Mouse (Mus musculus): Measurements from ENCODE around the gene 1700113H08Rik. TPM values are rescaled to one million over a fixed set of nuclear protein-coding genes. Genes with fewer than 3 reads are reported as not detected.

Gene 1700113H08Rik
- polyA plus RNA-seq, 1 experiment from 2014 or later: 0.14 TPM

DNA sequence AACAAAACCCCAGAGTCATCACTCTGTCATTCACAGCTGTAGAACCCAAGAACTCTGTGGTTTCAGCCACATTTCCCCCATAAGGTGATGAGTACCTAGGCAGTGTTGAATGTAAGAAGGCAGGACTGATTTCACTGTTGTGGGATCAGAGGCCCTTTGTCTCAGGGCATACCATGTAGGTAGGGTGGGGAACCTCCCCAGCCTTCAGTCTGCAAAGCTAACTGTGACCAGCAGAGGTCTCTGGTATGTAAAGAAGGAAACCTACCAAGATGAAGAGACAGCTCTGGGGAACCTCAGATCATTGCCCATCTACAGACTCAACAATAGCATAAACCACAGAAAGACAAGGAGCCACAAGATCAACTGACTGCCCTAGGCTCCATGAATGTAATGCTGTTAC lies 36.4 kb downstream of the 1700113H08Rik start:
- no peak overlapping the region for H3K4me2 ChIP-seq (ENCODE audit: low read length)
- H3K4me3 ChIP-seq (ENCODE audit: low read depth, low read length): no peak overlapping the region
- no peaks in the 10 kb centered on the region for H3K9me3 ChIP-seq (ENCODE audit: control insufficient read depth, low read length)
- no peaks in the 10 kb centered on the region for H3K36me3 ChIP-seq (ENCODE audit: control insufficient read depth, insufficient read depth, low read length)
- no peak for DNase-seq (ENCODE audit: low spot score)
- no peaks in the 10 kb centered on the region for H3K4me1 ChIP-seq (replicated peaks; ENCODE audit: control insufficient read depth, insufficient read depth, low read length)
- H3K9ac ChIP-seq (ENCODE audit: low read length): no peak overlapping the region
- H3K27me3 ChIP-seq (replicated peaks; ENCODE audit: control insufficient read depth, insufficient read depth, low read length): no peaks in the 10 kb centered on the region
- ATAC-seq (replicated peaks; ENCODE audit: low FRiP score, low TSS enrichment, low read depth): no peak
- H3K27ac ChIP-seq (ENCODE audit: low read depth): no peak overlapping the region

DNA sequence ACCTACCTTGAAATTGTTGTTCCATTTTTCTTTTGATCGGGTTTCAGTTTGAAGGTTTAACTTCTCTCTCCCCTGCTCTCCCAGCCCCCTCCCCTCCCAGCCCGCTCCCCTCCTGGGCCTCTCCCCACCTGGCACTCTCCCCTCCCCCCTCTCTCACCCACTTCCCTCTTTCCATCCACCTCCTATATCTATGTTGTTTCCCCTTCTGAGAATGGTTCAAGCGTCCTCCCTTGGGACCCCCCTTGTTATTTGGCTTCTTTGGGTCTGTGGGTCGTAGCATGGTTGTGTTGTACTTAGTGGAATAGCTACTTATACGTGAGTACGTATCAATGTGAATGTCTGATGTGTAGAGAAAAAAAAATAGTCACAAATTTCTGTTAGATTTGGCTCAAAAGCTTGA lies 40.9 kb downstream of the 1700113H08Rik start:
- ATAC-seq (replicated peaks; ENCODE audit: low FRiP score, low TSS enrichment, low read depth): no peak

DNA sequence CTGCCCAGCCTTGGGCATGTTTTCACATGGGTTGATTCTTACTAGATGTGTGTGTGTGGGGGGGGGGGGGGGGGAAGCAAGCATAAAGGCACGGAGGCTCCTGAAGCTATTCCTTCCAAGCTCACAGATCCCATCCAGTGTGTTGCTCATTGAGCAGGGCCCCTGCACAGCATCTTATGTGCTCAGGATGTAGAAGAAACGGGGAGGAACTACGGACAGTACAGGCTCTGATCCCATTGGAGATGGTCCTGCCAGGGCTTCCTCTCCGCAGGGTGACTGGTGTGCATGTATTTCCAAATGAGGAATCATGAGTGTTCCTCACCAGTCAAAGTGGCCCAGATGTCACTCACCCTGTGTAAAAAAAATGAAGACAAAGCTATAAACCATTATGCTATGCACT lies 42.8 kb downstream of the 1700113H08Rik start:
- DNase-seq (ENCODE audit: low spot score) (no peak), ATAC-seq (replicated peaks; ENCODE audit: low FRiP score, low TSS enrichment, low read depth) (no peak)
- WGBS: 76% methylated on average over 4 of the region's 4 CpGs
- Histone ChIP-seq H3K4me3 (ENCODE audit: low read depth, low read length) (no peak overlapping the region), H3K27ac (ENCODE audit: low read depth) (no peak overlapping the region), H3K4me2 (ENCODE audit: low read length) (no peak overlapping the region), H3K27me3 (replicated peaks; ENCODE audit: control insufficient read depth, insufficient read depth, low read length) (no peaks in the 10 kb centered on the region), H3K36me3 (ENCODE audit: control insufficient read depth, insufficient read depth, low read length) (no peaks in the 10 kb centered on the region), H3K9ac (ENCODE audit: low read length) (no peak overlapping the region), H3K4me1 (replicated peaks; ENCODE audit: control insufficient read depth, insufficient read depth, low read length) (no peaks in the 10 kb centered on the region), H3K9me3 (ENCODE audit: control insufficient read depth, low read length) (no peaks in the 10 kb centered on the region)

More for the DNA sequence above, 40.9 kb downstream of the 1700113H08Rik start:
- no peak overlapping the region for H3K4me2 ChIP-seq (ENCODE audit: low read length)
- 70% methylated on average over 6 of the region's 6 CpGs for WGBS
- H3K36me3 ChIP-seq (ENCODE audit: control insufficient read depth, insufficient read depth, low read length): no peaks in the 10 kb centered on the region
- no peak overlapping the region for H3K9ac ChIP-seq (ENCODE audit: low read length)
- H3K27ac ChIP-seq (ENCODE audit: low read depth): no peak overlapping the region
- H3K27me3 ChIP-seq (replicated peaks; ENCODE audit: control insufficient read depth, insufficient read depth, low read length): no peaks in the 10 kb centered on the region
- DNase-seq (ENCODE audit: low spot score): no peak
- H3K4me1 ChIP-seq (replicated peaks; ENCODE audit: control insufficient read depth, insufficient read depth, low read length): no peaks in the 10 kb centered on the region
- no peaks in the 10 kb centered on the region for H3K9me3 ChIP-seq (ENCODE audit: control insufficient read depth, low read length)
- no peak overlapping the region for H3K4me3 ChIP-seq (ENCODE audit: low read depth, low read length)

DNA sequence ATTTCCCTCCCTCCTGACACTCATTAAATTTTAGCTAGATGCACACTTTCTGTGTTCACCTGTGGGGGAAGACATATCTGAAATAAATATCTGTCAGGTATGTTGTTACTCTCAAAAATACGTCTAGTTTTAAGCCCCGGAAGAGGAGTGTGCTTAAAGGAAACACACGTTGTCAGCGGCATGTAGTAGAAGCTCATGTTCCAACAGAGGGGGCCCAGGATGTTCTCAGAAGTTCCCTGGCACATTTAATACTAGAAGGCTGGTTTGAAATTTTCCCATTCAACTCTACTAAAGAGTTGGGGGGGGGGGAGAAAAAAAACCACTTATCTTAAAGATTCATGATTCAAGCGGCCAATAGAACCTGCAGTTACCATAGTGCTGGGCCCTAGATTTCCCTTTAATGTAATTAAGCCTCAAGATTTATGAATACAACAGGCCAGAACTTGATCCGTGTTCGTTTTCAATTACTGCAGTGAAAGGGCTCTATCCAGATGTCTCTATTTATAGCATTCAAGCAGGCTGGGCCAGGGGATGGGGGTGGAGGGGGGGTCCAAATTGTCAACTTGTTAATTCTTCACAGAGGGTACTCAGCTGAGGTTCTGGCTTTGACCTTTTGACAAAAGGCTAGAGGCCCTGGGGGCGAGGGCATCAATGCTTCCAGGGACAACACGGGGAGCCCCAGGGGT lies 43.6 kb downstream of the 1700113H08Rik start:
- no peak for ATAC-seq (replicated peaks; ENCODE audit: low FRiP score, low TSS enrichment, low read depth)
- Histone ChIP-seq H3K4me3 (ENCODE audit: low read depth, low read length) (no peak overlapping the region), H3K4me1 (replicated peaks; ENCODE audit: control insufficient read depth, insufficient read depth, low read length) (no peaks in the 10 kb centered on the region), H3K4me2 (ENCODE audit: low read length) (no peak overlapping the region), H3K9ac (ENCODE audit: low read length) (no peak overlapping the region), H3K9me3 (ENCODE audit: control insufficient read depth, low read length) (no peaks in the 10 kb centered on the region), H3K27me3 (replicated peaks; ENCODE audit: control insufficient read depth, insufficient read depth, low read length) (no peaks in the 10 kb centered on the region), H3K27ac (ENCODE audit: low read depth) (no peak overlapping the region), H3K36me3 (ENCODE audit: control insufficient read depth, insufficient read depth, low read length) (no peaks in the 10 kb centered on the region)
- DNase-seq (ENCODE audit: low spot score): no peak
- 47% methylated on average over 9 of the region's 9 CpGs for WGBS

DNA sequence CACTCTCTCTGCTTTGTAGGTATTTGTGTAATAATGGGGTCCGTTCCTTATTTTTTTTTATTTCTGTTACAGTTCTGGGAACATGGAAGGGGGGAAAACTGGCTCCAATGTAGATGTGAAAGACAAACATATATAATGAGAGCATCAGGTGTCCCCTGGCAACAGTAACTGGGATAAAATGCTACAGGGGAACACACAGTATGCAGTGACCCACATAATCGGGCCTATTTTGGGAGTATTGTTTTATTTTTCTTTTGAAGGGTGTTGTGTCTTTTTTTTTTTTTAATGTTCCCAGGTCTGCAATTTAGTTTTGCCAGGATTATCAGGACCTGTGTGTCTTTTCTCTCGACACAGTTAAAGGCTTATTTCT lies 44.1 kb downstream of the 1700113H08Rik start:
- no peaks in the 10 kb centered on the region for H3K4me1 ChIP-seq (replicated peaks; ENCODE audit: control insufficient read depth, insufficient read depth, low read length)
- no peak overlapping the region for H3K9ac ChIP-seq (ENCODE audit: low read length)
- no peaks in the 10 kb centered on the region for H3K9me3 ChIP-seq (ENCODE audit: control insufficient read depth, low read length)
- H3K27ac ChIP-seq (ENCODE audit: low read depth): no peak overlapping the region
- no peaks in the 10 kb centered on the region for H3K27me3 ChIP-seq (replicated peaks; ENCODE audit: control insufficient read depth, insufficient read depth, low read length)
- DNase-seq (ENCODE audit: low spot score) (no peak), ATAC-seq (replicated peaks; ENCODE audit: low FRiP score, low TSS enrichment, low read depth) (no peak)
- H3K4me2 ChIP-seq (ENCODE audit: low read length): no peak overlapping the region
- H3K36me3 ChIP-seq (ENCODE audit: control insufficient read depth, insufficient read depth, low read length): no peaks in the 10 kb centered on the region
- WGBS: 73% methylated on average over 3 of the region's 3 CpGs
- H3K4me3 ChIP-seq (ENCODE audit: low read depth, low read length): no peak overlapping the region

DNA sequence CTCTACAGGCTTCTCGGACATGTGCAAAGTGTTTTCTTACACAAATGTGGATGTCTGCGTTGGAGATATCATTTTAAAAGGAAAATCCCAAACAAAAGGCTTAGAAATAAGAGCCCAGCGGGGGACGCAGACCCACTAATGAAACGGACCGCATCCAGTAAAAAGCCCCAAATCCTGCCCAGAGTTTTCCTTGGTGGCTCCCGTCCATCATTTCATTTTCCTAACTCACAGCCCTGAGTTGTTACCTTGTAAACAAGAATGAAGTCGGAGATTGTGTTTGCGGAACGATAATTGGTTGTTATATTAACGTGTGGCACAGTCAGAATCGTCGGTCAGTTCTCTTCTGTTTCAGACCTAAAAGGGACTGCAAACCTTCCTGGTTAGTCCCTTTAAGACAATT lies 44.6 kb downstream of the 1700113H08Rik start:
- Histone ChIP-seq H3K9me3 (ENCODE audit: control insufficient read depth, low read length) (no peaks in the 10 kb centered on the region), H3K4me2 (ENCODE audit: low read length) (no peak overlapping the region), H3K9ac (ENCODE audit: low read length) (no peak overlapping the region), H3K27ac (ENCODE audit: low read depth) (no peak overlapping the region), H3K4me3 (ENCODE audit: low read depth, low read length) (no peak overlapping the region), H3K36me3 (ENCODE audit: control insufficient read depth, insufficient read depth, low read length) (no peaks in the 10 kb centered on the region), H3K4me1 (replicated peaks; ENCODE audit: control insufficient read depth, insufficient read depth, low read length) (no peaks in the 10 kb centered on the region), H3K27me3 (replicated peaks; ENCODE audit: control insufficient read depth, insufficient read depth, low read length) (no peaks in the 10 kb centered on the region)
- DNase-seq (ENCODE audit: low spot score) (no peak), ATAC-seq (replicated peaks; ENCODE audit: low FRiP score, low TSS enrichment, low read depth) (no peak)
- WGBS: 79% methylated on average over 13 of the region's 13 CpGs

DNA sequence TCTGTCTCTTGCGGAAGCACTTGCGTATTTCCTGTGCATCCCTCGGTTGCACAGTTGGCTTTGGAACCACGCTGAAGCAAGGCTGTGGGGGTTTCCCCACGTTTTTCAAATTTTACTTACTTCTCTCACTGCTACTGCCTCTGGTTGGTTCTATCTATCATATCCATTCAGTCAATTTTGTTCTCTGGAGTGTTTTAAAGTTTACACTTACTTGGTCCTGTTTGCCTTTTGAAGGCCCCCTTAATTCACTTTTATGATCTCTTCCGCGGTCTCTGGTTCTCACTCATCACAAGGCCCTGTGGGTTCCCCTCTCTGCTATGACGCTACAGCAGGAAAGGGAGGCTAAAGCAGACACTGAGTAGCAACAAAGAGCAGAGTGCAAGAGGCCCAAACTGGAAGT lies 45.4 kb downstream of the 1700113H08Rik start:
- H3K9me3 ChIP-seq (ENCODE audit: control insufficient read depth, low read length): no peaks in the 10 kb centered on the region
- no peaks in the 10 kb centered on the region for H3K4me1 ChIP-seq (replicated peaks; ENCODE audit: control insufficient read depth, insufficient read depth, low read length)
- H3K27me3 ChIP-seq (replicated peaks; ENCODE audit: control insufficient read depth, insufficient read depth, low read length): no peaks in the 10 kb centered on the region
- H3K27ac ChIP-seq (ENCODE audit: low read depth): no peak overlapping the region
- no peak overlapping the region for H3K4me2 ChIP-seq (ENCODE audit: low read length)
- H3K4me3 ChIP-seq (ENCODE audit: low read depth, low read length): no peak overlapping the region
- no peak overlapping the region for H3K9ac ChIP-seq (ENCODE audit: low read length)
- DNase-seq (ENCODE audit: low spot score): no peak
- no peaks in the 10 kb centered on the region for H3K36me3 ChIP-seq (ENCODE audit: control insufficient read depth, insufficient read depth, low read length)
- no peak for ATAC-seq (replicated peaks; ENCODE audit: low FRiP score, low TSS enrichment, low read depth)
- 28% methylated on average over 8 of the region's 8 CpGs for WGBS

DNA sequence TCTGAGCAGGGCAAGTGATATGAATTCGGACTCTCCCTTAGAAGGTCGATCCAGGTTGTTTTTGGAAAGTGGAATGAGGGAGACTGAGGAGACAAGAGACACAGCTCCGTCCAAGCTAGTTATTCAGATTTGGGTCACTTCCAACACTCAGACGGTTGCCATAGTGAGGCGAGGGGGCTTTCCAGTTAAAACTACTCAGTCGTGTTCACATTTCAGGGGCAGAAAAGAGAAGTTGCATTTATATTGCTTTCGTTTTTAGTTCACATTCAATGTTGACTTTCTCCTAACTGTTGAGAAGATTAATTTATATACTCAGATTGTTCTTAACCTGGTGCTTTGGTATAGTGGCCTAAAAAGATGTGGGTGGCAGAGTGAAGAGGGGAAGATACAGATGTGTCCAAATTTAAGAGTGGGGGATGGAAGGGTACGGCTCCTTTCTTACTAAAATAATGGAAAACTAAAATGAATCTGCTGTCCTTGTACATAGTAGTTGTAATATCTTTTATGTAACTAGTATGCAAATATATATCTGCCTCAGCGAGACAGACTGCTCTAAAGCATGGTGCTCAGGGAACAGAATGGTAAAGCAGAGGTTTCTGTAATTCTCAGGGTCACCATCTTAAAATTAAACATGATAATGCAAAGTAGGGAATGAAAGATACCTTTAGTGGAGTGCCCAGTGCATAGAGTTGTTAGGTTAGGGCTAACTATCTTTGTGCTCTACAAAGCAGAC lies 49.9 kb downstream of the 1700113H08Rik start:
- Histone ChIP-seq H3K36me3 (ENCODE audit: control insufficient read depth, insufficient read depth, low read length) (no peaks in the 10 kb centered on the region), H3K4me3 (ENCODE audit: low read depth, low read length) (no peak overlapping the region), H3K4me2 (ENCODE audit: low read length) (no peak overlapping the region), H3K9me3 (ENCODE audit: control insufficient read depth, low read length) (no peaks in the 10 kb centered on the region), H3K27me3 (replicated peaks; ENCODE audit: control insufficient read depth, insufficient read depth, low read length) (no peaks in the 10 kb centered on the region), H3K27ac (ENCODE audit: low read depth) (no peak overlapping the region), H3K9ac (ENCODE audit: low read length) (no peak overlapping the region), H3K4me1 (replicated peaks; ENCODE audit: control insufficient read depth, insufficient read depth, low read length) (no peaks in the 10 kb centered on the region)
- WGBS: 80% methylated on average over 9 of the region's 9 CpGs
- no peak for DNase-seq (ENCODE audit: low spot score)
- no peak for ATAC-seq (replicated peaks; ENCODE audit: low FRiP score, low TSS enrichment, low read depth)

DNA sequence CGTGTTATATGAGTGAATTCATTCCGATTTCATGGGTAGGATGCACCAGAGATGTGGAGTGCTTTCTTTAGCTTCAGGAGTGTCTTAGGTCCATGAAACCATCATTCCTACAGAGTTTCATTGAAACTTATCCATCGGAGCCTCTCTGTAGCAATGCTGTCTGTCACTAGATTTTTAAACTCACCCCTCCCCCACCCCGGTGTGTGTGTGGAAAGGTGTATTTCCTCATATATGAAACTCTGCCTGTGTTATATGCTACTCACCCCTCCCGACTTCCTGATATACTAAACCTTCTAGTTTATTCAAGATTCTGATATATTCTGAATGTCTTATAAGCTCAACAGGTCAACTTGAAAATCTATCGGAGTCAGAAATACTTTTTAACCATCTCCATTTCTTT lies 50.5 kb downstream of the 1700113H08Rik start:
- H3K9me3 ChIP-seq (ENCODE audit: control insufficient read depth, low read length): no peaks in the 10 kb centered on the region
- H3K27ac ChIP-seq (ENCODE audit: low read depth): no peak overlapping the region
- H3K27me3 ChIP-seq (replicated peaks; ENCODE audit: control insufficient read depth, insufficient read depth, low read length): no peaks in the 10 kb centered on the region
- 90% methylated on average over 6 of the region's 6 CpGs for WGBS
- no peak overlapping the region for H3K4me3 ChIP-seq (ENCODE audit: low read depth, low read length)
- no peak overlapping the region for H3K4me2 ChIP-seq (ENCODE audit: low read length)
- ATAC-seq (replicated peaks; ENCODE audit: low FRiP score, low TSS enrichment, low read depth) (no peak), DNase-seq (ENCODE audit: low spot score) (no peak)
- H3K36me3 ChIP-seq (ENCODE audit: control insufficient read depth, insufficient read depth, low read length): no peaks in the 10 kb centered on the region
- H3K9ac ChIP-seq (ENCODE audit: low read length): no peak overlapping the region
- H3K4me1 ChIP-seq (replicated peaks; ENCODE audit: control insufficient read depth, insufficient read depth, low read length): no peaks in the 10 kb centered on the region
